Mouse (Mus musculus) heart, embryonic 10.5 days (tissue): Measurements from ENCODE around the gene Nprl3. TPM values are rescaled to one million over a fixed set of nuclear protein-coding genes. Genes with fewer than 3 reads are reported as not detected.

Experiments
- polyA plus RNA-seq: library from polyadenylated mRNA; unstranded; fragments of >200 nt; fragmentation: Nextera tagmentation; extraction: Ambion mirVana; gene quantifications from 2 replicates; pipeline ENCODE4 v1.2.1, GENCODE M21; 2016

Nprl3 gene
- polyA plus RNA-seq, 1 experiment from 2014 or later: 44.5 TPM

Other genes starting within 250 kb of the Nprl3 start
- 0.14 TPM in 1 of 2 replicates, not detected in the other for gene Il9r, start 67.4 kb downstream of the Nprl3 start, polyA plus RNA-seq
- gene Snrnp25, start 62.3 kb downstream of the Nprl3 start, polyA plus RNA-seq: 69.7 and 84.1 TPM in 2 replicates
- 40.8 and 42.4 TPM in 2 replicates for gene Rhbdf1, start 45.4 kb downstream of the Nprl3 start, polyA plus RNA-seq
- gene Mpg, start 41.2 kb downstream of the Nprl3 start, polyA plus RNA-seq: 21.3 and 26.3 TPM in 2 replicates
- gene Hba-x, start 8.7 kb upstream of the Nprl3 start, polyA plus RNA-seq: 8,501 and 9,179 TPM in 2 replicates
- gene Hba-a1, start 15.8 kb upstream of the Nprl3 start, polyA plus RNA-seq: 4,954 and 6,566 TPM in 2 replicates
- 13.9 and 16.8 TPM in 2 replicates for gene Hbq1b, start 19.3 kb upstream of the Nprl3 start, polyA plus RNA-seq
- 9,075 and 12,184 TPM in 2 replicates for gene Hba-a2, start 28.8 kb upstream of the Nprl3 start, polyA plus RNA-seq
- gene Hbq1a, start 32.4 kb upstream of the Nprl3 start, polyA plus RNA-seq: not detected in 2 replicates
- 14.9 and 16.8 TPM in 2 replicates for gene Sh3pxd2b, start 80.1 kb upstream of the Nprl3 start, polyA plus RNA-seq
- gene Ubtd2, start 187.7 kb upstream of the Nprl3 start, polyA plus RNA-seq: 31.2 and 46.7 TPM in 2 replicates